Comparison of ENCODE assay signal across 18 mouse cellular contexts in genomic region chr1:60821590-60821989, GRCm38 (mm10).
"Had no signal": no experiment of that assay in that cellular context is flagged by ENCODE, and none has a peak within 500 bp of the region (broad histone marks: within the 10 kb centered on the region; RNA-seq: fewer than 3 reads in every experiment).

No protein-coding gene starts in this region.

- H3K4me1 ChIP-seq: midbrain, embryonic 10.5 days; midbrain, embryonic 12.5 days; neural tube, embryonic 13.5 days had no signal

- H3K27ac ChIP-seq: liver, embryonic 15.5 days; midbrain, embryonic 10.5 days; midbrain, embryonic 12.5 days; neural tube, embryonic 13.5 days; neural tube, embryonic 15.5 days had no signal

- H3K27me3 ChIP-seq: liver, embryonic 15.5 days; midbrain, embryonic 12.5 days; neural tube, embryonic 13.5 days; neural tube, embryonic 15.5 days had no signal

- H3K36me3 ChIP-seq: liver, embryonic 15.5 days; midbrain, embryonic 10.5 days; midbrain, embryonic 12.5 days; neural tube, embryonic 13.5 days; neural tube, embryonic 15.5 days had no signal

- H3K9me3 ChIP-seq: liver, embryonic 15.5 days; midbrain, embryonic 10.5 days; midbrain, embryonic 12.5 days; neural tube, embryonic 13.5 days; neural tube, embryonic 15.5 days had no signal

- H3K9ac ChIP-seq: liver, embryonic 15.5 days; midbrain, embryonic 12.5 days; neural tube, embryonic 13.5 days; neural tube, embryonic 15.5 days had no signal

- DNase-seq: lung, adult 18-20 months; lung, postnatal 10 days; lung, postnatal 4 days; midbrain, embryonic 14.5 days; retina, postnatal 1 day; right cerebral cortex, adult 18-20 months; right cerebral cortex, postnatal 25 days; right cerebral cortex, postnatal 4 days; spleen, adult 18-20 months; thymus, adult 18-20 months; thymus, postnatal 36 days had no signal

- H3K4me3 ChIP-seq: liver, embryonic 15.5 days; midbrain, embryonic 10.5 days; midbrain, embryonic 12.5 days; myocyte; neural tube, embryonic 13.5 days; neural tube, embryonic 15.5 days had no signal

- H3K4me2 ChIP-seq: liver, embryonic 15.5 days; midbrain, embryonic 12.5 days; neural tube, embryonic 13.5 days; neural tube, embryonic 15.5 days had no signal

- ATAC-seq: midbrain, embryonic 16.5 days had no signal
